Mouse (Mus musculus) left cerebral cortex, adult 2 months (tissue): ENCODE results near the gene Carns1. TPM values are rescaled to one million over a fixed set of nuclear protein-coding genes. Genes with fewer than 3 reads are reported as not detected.

Experiments
- DNase-seq, 2 experiments: peaks; one replicate each; pipeline ENCODE4 v3.0.0; 2021 to 2022; ENCODE audit warnings: low spot score in 2 of 2, mixed read lengths in 1 of 2; ENCODE audit errors: extremely low spot score in 1 of 2
- H3K27ac ChIP-seq: fragments of 200-600 bp; 2 replicates; pipeline ENCODE4 v1.8.1; 2022
- H3K4me3 ChIP-seq: fragments of 200-600 bp; 2 replicates; pipeline ENCODE4 v1.8.1; 2022
- CTCF ChIP-seq: fragments of 200-600 bp; IDR thresholded peaks from 2 replicates; pipeline ENCODE4 v1.8.1; 2022; ENCODE audit warnings: antibody characterized with exemption, mild to moderate bottlenecking, moderate library complexity
- intact Hi-C: fragments of 180-260 bp; cut with DNase I; formaldehyde crosslinking; loops from one replicate; pipeline ENCODE4 v1.15.1; 2025
- total RNA-seq, 2 experiments: library from RNA; stranded (reverse); gene quantifications; 2 replicates each; pipeline ENCODE4 v1.2.3; 2021

The Carns1 gene
- total RNA-seq, 2 experiments from 2014 or later = 6.9 to 7.3 TPM

DNA sequence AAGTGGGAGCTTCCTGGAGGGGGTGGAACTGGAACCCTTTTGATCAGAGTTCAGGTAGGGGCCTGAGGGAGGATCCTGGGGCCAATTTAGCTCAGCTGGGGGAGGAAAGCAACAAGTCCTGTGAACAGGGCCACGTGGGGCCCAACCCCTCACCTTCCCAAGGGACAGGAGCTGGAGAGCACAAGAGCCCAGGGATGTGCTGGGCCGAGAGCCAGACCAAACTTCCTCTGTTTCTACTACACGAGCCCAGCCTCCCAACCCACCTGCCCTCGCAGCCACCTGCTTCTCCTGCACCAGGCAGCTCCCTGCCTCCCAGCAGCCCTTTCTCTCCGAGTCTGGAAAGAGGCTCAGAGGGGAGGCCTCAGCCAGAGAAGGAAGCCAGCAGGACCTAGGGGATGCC, 21.3 kb upstream of the Carns1 start:
- Histone ChIP-seq H3K4me3 (no peak overlapping the region), H3K27ac (no peak overlapping the region)
- intact Hi-C loops = no loop called here
- no peak for TF ChIP-seq CTCF
- no peak for DNase-seq

DNA sequence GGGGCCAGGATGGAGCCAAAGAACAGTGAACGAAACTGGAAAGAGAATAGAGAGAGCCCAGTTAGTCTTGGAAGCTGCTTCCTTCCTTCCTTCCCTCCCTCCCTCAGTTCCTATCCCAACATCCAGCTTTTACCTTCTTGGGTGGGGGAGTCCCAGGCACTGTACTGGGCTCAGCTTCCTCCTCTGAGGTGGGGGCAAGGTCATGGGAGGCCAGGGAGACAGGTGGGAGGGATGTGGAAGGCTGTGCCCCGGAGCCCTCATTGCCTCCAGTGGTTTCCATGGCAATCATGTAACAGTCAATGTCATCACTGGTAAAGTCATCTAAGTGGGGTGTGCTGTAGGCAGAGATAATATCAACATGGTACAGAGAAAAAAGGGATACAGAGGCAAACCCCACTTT, 20.8 kb upstream of the Carns1 start:
- Histone ChIP-seq H3K27ac (no peak overlapping the region), H3K4me3 (no peak overlapping the region)
- DNase-seq = no peak
- intact Hi-C loops = no loop called here
- no peak for TF ChIP-seq CTCF

DNA sequence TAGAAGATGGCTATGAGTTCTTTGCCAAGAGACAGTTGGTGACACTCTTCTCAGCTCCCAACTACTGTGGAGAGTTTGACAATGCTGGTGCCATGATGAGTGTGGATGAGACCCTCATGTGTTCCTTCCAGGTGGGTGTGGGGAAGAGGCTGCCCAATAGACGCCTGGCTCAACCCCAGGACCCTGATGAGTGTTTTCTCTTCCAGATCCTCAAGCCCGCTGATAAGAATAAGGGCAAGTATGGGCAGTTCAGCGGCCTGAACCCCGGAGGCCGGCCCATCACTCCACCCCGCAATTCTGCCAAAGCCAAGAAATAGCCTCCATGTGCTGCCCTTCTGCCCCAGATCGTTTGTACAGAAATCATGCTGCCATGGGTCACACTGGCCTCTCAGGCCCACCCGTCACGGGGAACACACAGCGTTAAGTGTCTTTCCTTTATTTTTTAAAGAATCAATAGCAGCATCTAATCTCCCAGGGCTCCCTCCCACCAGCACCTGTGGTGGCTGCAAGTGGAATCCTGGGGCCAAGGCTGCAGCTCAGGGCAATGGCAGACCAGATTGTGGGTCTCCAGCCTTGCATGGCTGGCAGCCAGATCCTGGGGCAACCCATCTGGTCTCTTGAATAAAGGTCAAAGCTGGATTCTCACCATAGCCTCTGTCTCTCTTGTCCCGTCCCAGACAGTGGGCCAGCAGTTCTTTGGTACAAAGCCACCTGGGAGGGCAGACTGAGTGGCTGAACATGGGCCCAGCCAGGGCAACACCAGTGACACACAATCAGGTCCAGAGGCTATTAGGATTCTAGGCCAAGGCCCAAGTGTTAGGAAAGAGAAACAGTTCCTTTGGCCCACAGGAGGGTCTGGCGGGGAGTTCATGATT, 19.7 kb upstream of the Carns1 start:
- no peak overlapping the region for H3K27ac ChIP-seq
- intact Hi-C loops = no loop called here
- H3K4me3 ChIP-seq = no peak overlapping the region
- DNase-seq = no peak
- TF ChIP-seq CTCF = no peak

DNA sequence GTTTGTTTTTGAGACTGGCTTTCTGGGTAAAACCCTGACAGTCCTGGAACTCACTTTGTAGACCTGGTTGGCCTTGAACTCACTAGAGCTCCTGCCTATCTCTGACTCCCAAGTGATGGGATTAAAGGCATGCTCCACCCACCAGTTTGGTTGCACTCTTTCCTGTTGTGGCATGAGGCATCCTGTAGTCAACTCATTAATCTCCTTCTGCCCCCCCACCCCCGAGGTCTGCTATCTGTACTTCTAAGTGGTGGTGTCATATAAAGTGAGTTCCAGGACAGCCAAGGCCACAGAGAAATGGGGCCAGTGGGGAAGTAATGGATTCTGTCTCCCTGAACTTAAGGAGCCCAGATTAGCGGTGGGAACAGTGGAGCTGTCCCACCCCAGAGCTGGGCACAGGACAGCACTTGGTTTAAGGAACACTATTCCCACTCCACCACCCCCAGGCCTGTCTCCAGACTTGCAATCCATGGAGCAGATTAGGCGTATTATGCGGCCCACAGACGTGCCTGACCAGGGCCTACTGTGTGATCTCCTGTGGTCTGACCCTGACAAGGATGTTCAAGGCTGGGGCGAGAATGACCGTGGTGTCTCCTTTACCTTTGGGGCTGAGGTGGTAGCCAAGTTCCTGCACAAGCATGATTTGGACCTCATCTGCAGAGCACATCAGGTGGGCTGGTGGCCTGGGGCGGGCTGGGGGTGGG, 18.9 kb upstream of the Carns1 start:
- no peak overlapping the region for H3K4me3 ChIP-seq
- H3K27ac ChIP-seq = no peak overlapping the region
- intact Hi-C loops = no loop called here
- no peak for TF ChIP-seq CTCF
- no peak for DNase-seq

DNA sequence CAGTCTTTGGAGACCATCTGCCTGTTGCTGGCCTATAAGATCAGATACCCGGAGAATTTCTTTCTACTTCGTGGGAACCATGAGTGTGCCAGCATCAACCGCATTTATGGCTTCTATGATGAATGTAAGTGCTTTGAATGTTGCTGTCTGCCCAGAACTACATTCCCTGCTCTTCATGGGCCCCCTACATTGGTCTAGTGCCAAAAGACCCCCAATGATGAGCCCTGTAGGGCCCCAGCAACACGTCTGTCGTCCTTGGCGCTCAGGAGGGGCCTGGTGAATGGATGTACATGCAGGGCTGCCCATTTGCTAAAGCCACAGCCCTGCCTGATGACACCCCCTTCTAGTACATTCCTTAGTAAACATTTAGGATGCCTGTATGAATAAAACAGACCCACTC, 17.9 kb upstream of the Carns1 start:
- no peak for DNase-seq
- intact Hi-C loops = no loop called here
- peak overlapping the region; percentile 98 for H3K27ac ChIP-seq
- TF ChIP-seq CTCF = no peak
- H3K4me3 ChIP-seq = peak overlapping the region; percentile 97

DNA sequence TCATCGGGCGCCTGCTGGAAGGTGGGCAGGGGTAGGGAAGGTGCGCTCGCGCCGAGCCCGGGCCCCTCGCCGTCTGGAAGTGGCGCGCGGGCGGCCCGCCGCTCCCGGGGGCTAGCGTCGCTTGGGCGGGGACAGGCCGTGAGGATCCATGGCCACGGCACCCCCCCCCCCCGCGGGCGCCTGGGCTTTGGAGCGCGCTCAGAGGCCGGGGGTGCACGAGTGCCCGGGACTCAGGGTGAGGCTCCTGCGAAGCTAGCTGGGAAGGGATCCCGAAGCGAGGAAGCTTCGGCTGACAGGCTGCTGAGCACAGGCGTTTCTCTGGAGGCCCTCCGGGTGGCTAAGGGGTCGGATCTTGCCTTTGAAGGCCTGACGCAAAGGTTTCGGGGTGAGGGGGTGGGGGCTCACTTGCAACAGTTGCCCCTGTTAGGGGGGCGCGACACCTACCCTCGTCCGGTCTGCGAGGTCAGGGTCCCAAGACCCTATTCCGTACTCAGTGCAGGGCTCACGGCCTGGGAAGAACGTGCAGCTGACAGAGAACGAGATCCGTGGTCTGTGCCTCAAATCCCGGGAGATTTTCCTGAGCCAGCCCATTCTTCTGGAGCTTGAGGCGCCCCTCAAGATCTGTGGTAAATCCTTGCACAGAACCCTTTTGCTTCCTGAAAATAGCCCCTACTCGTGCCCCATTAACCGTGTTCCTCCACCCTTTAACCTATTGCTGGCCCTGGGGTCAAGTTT, 17.1 kb upstream of the Carns1 start:
- TF ChIP-seq CTCF = no peak
- H3K4me3 ChIP-seq = peak overlapping the region; percentile 97
- peak overlapping the region; percentile 98 for H3K27ac ChIP-seq
- DNase-seq = no peak
- intact Hi-C loops = loop anchor here (1.0 kb wide), 1 partner anchor 23 kb away; no protein-coding TSS in a partner anchor

DNA sequence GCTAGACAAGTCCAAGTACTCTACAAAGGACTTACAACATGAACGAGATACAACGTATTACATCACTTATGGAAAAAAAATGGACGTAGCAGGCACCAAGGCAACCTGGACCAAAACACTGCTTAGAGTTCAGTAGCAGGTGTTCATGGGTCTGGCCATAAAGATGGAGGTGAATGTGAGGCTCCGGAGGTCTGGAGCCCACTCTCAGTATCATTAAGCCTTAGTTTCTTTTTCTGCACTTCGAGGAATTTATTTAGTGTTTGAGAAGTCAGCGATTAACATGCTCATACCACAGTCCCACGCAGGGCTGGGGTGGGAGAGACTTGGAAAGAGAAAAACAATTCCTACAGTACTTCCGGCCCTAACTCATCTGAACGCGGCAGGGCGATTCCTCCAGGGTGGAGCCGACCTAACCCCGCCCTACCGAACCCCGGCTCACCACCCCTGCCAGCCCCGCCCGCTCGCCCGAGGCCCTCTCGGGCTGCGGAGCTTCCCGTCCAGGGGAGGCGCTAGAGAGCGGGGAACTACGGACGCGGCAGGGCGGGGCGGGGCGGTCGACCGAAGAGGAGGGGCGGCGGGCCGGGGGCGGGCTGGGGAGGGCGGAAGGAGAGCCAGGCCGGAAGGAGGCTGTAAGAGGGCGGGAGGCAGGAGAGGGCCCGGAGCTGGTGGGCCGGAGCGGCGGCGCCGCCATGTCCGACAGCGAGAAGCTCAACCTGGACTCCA, 16.4 kb upstream of the Carns1 start, which contains the start of gene Ppp1ca:
Ppp1ca (plus strand) TSS at position 538 of the 723 bp plus-strand sequence.
- peak; percentile 81 for TF ChIP-seq CTCF
- peak within 1 kb of the TSS; percentile 97 for H3K4me3 ChIP-seq
- DNase-seq = peak; percentile 92 to 96
- intact Hi-C loops = loop anchor here (1.0 kb wide), 1 partner anchor 22 kb away; no protein-coding TSS in a partner anchor
- peak within 1 kb of the TSS; percentile 98 for H3K27ac ChIP-seq

DNA sequence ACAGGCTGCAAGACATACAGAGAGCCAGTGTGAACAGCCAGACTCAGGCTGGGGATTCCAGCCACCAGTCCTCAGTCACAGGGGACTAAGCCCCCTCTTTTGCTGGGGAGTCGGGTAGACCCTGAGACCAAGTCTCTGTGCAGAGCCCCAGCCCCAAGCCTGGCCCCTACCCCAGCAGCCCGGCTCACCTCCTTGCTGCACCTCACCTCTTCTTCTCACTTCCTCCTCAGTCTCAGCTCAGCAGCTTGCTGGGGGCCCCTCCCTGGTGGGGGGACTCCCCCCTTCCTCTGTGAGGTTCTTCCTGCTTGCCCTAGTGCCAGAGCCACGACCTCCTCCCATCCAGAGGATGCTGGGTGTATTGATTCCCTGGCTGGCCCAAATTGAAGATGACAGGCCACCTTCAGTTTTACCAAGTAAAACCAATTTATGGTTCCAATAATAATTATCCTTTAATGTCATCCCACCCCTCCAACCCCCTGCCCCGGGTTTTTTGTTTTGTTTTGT, 15.6 kb upstream of the Carns1 start, which contains the start of gene Tbc1d10c:
Tbc1d10c (minus strand) TSS at position 454 of the 504 bp plus-strand sequence.
- intact Hi-C loops = no loop called here
- no peak for DNase-seq
- H3K27ac ChIP-seq = peak within 1 kb of the TSS; percentile 98
- peak within 1 kb of the TSS; percentile 97 for H3K4me3 ChIP-seq
- no peak for TF ChIP-seq CTCF

DNA sequence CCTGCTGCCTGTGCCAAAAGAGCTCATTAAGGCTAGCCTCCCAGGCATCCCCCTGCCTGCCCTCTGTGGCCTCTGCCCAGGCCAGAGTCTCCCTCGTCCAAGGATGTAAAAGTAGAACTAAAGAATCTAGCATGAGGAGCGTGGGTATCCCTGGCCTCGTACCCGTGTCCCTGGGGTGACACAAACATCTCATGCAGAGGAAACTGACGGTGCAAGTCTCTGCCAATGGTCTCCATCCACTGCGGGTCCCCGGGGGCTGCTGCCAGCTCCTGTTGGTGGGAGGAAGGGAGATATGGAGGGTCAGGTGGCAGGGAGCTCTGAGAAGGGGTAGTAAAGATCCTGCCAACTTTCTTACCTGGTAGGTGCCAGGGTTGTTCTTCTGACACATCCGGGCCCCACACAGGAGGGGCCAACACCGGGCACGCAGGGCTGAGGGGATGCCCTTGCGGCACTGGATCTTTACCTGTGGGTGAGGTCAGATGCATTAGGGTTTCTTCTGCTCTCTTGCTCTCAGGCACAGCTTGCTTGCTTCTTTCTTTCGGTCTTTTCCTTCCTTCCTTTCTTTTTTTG, 13.9 kb upstream of the Carns1 start:
- DNase-seq = no peak
- intact Hi-C loops = no loop called here

DNA sequence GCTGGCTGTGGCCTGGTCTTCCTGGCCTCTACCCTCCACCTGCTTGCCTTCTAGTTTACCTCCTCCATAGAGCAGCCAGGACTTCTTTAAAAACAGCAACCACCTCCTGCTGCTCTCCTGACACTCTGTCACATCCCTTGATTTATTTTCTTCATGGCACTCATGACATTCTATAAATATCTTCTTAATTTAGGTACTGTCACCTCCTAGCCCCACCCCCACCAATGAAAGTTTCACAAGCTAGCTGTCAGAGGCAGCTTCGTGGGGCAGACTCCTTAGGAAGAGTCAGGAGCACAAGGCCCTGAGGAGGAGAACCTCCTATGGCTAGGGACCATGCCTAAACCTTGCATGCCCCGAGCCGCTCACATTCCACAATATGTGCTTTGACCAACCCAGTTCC, 12.0 kb upstream of the Carns1 start:
- no peak overlapping the region for H3K27ac ChIP-seq
- no peak overlapping the region for H3K4me3 ChIP-seq
- intact Hi-C loops = no loop called here
- TF ChIP-seq CTCF = no peak
- no peak for DNase-seq

More for the DNA sequence above, 13.9 kb upstream of the Carns1 start:
- no peak for TF ChIP-seq CTCF
- H3K4me3 ChIP-seq = no peak overlapping the region
- no peak overlapping the region for H3K27ac ChIP-seq
